Mouse (Mus musculus): ENCODE measurements around the gene Slco3a1.

GRCm38 (mm10) chr7:74508205-74508604, 46.4 kb downstream of the Slco3a1 start:
- TF ChIP-seq CTCF (IDR thresholded peaks at IDR 0.05; ENCODE audit: control insufficient read depth, insufficient read depth, low read length) (no peak), POLR2A (IDR thresholded peaks at IDR 0.05; ENCODE audit: borderline replicate concordance, control insufficient read depth, low read depth, low read length) (no peak)

Measured in bone marrow, adult 2 months (tissue).